Mouse (Mus musculus) retina, adult 2 months (tissue): ENCODE data around the gene Dzip1l.
"Not testable (repeated sequence)": the region's sequence is repeated elsewhere in the genome, so short reads cannot be mapped to it uniquely, and the experiment has no call there.

Experiments
- DNase-seq: peaks from one replicate; pipeline ENCODE4 v3.0.0-alpha.2; 2012; ENCODE audit warnings: low read depth, low spot score

Gene Dzip1l

DNA sequence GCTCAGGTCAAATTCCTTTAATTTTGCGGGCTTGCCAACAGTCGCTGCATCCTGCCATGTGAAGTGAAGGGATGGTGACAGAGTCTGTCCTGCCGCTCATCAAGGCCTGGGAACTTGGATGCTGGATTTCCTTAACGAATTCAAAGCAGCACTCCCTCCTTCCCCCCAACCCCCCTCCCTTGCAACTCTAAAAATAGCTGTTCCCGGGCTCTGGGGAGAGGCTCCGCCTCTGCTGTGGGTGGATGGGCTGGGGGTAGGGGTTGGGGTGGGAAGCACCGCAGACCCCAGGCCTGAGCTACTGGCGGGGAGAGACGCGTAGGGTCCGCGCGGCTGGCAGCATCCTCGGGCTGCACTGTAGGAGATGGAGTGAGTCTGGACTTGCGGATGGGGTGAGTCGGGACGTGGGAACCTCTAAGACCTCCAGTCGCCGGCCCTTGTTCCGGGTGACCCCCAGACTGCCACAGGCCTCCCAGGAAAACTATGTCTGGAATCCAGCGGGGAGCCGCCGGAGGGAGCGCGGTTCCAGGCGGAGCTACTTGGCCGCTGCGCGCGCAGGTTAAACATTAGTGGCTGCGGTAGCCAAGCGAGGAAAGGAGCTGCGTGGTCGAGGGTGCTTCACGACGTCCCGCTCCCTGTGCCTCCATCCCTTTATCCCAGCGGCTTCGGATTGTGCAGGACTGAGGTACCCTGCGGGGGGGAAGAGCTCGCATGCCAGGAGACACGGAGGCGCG, at the start of gene Dzip1l:
TSS of gene Dzip1l (plus strand) at position 216 of the 731 bp plus-strand sequence.
- DNase-seq = peak; percentile 15

GRCm38 (mm10) chr9:99580655-99581054, 48.6 kb upstream of the Dzip1l start:
- no peak for DNase-seq

DNA sequence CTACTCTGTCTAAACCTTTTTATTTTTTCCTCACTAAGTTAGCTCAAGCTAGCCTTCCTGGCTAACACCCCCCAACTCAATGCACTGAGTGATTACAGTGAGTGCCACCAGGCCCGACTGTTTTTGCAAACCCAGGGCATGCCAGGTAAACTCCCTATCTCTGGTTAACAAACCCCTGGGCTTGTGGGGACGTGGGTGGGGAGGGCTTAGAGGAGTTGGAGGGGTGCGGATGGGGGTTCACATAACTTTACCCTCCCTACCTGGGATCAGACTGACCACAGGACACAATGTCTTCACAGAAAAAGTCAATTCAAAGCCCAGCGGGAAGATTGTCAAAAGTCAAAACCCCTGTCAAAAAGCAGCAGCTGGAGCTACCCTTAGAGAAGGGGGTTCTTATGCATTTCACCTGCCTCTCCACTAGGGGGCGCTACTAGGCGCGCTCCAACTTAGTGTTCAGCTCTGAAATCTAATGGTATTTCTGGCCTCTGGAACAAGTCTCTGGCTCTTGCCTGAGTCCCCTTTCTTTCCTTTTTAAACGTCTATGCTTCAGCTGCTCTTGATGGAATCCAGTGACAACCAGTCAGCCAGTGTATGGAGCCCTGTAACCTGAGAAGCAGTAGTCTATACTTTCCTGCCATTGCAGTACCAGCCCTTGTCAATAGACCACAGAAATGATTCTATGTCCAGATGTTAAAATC, 41.6 kb upstream of the Dzip1l start:
- no peak for DNase-seq

DNA sequence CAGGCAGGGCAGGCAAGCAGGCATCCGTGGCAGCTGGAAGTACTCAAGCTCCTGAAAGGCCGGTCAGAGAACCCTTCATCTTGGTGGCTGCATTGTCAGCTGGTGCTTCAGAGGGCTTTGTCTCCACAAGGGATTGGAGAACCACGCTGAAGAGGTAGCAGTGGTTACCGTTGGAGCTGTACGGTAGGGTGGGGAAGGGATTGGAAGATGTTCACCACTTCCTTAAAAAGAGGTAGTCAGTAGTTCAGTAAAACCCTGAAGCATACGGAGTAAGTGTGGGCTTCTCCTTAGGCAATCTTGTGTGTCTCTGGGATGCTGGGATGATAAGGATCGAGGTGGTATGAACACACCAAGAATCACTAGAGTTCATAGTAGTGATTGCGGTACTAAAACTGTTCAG, 38.2 kb upstream of the Dzip1l start:
- DNase-seq = no peak

- not testable (repeated sequence) for DNase-seq
Measured at GRCm38 (mm10) chr9:99599127-99599526, 30.2 kb upstream of the Dzip1l start.

GRCm38 (mm10) chr9:99603566-99603965, 25.7 kb upstream of the Dzip1l start:
- DNase-seq = no peak

DNA sequence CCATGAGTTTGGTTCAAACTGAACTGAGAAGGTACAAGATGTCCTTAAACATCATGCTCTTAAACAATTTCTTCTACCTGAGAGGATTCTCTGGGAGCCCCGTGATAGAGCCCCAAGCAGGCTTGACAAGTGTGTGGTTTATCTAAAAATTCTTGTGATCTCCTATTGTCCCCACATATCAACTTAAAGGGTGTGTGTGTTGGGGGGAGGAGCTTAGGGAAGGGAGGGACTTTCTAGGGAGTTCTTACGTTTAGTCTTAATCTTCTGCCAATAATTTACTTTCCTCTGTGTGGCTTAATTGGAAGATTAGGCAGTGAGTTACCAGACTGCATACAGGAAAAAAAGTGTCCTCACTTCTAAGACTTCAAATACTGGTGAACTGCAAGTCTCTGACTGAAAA, 17.1 kb upstream of the Dzip1l start, which contains the start of gene A4gnt:
TSS of gene A4gnt (plus strand) at position 301 of the 400 bp plus-strand sequence.
- no peak for DNase-seq

GRCm38 (mm10) chr9:99619688-99620087, 9.6 kb upstream of the Dzip1l start:
- no peak for DNase-seq

DNA sequence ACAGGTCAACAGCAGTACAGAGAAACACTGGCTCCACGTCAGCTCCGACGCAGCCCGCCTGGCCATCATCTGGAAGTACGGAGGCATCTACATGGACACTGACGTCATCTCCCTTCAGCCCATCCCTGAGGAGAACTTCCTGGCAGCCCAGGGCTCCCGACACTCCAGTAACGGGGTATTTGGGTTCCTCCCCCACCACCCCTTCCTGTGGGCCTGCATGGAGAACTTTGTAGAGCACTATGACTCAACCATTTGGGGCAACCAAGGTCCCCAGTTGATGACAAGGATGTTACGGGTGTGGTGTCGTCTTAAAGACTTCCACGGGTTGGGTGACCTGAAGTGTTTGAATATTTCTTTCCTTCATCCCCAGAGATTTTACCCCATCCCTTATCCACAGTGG, 9.1 kb upstream of the Dzip1l start:
- DNase-seq = no peak

DNA sequence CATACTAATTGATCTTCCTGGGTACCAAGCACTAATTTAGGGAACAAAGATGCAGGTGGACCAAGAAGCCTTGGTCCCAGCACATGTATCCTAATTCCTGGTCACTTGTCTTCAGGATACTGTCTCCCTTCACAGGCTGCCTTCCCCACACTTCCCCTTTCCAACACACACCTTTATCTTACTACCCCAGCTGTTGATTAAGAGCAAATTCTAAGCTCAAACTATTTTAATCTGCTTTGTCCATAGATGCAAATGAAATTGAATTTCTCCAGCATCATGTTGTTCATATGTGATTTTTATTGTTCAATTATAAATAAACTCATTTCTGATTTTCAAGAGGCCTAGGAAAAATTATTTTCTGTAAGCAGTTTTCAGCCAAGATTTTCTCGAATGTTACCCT, 7.3 kb upstream of the Dzip1l start:
- DNase-seq = no peak

DNA sequence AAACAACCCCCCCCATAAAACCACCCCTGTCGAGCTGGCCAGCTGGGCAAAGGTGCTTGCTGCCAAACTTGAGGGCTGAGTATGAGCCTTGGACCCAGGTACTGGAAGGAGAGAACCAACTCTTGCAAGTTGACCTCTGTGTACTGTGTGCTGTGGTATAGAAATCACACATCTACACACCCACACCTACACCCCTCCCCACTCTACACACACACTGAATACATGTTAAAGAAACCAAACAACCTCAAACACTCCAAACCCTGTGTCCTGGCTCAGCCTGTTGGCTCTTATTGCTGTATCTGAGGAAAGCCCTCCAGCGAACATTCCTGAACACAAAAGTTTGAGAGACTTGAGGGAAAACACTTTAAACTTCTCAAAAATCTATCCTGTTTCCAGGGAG, 6.3 kb upstream of the Dzip1l start:
- no peak for DNase-seq

GRCm38 (mm10) chr9:99624117-99624516, 5.2 kb upstream of the Dzip1l start:
- DNase-seq = no peak

DNA sequence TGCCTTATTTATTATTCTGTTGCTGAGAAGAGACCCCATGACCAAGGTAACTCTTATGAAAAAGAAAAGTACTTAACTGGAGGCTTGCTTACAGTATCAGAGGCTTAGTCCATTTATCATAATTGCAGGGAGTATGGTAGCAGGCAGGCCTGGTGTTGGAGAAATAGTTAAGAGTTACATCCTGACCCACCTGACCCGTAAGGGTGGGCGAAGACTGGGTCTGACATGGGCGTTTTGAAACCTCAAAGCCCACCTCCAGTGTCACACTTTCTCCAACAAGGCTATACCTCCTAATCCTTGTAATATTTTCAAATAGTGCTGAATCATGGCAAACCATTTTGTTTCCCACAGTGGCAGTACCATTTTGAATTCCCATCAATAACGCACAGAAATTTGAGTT, 715 bp upstream of the Dzip1l start:
- no peak for DNase-seq

GRCm38 (mm10) chr9:99630071-99630470, 775 bp downstream of the Dzip1l start:
- no peak for DNase-seq

GRCm38 (mm10) chr9:99630528-99631125, 1.3 kb downstream of the Dzip1l start:
- DNase-seq = no peak

GRCm38 (mm10) chr9:99631781-99632180, 2.5 kb downstream of the Dzip1l start:
- DNase-seq = no peak

- DNase-seq = no peak
Measured at GRCm38 (mm10) chr9:99632264-99632663, 3.0 kb downstream of the Dzip1l start.

GRCm38 (mm10) chr9:99636776-99637175, 7.5 kb downstream of the Dzip1l start:
- DNase-seq = no peak

DNA sequence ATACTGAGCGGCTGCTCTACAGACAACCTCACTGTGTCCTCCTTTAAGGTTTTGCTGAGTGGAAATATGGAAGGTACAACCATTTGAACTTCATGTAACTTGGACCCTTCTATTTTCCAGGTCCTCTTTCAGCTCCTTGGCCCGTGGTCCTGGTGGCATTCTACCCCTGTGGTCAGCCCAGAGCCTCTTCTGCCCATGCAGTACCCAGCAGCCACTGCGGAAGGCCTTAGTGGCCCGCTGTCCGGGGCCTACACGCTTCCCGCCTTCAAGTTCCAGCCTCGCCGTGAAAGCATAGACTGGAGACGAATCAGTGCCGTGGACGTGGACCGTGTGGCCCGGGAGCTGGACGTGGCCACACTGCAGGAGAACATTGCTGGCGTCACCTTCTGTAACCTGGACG, 7.9 kb downstream of the Dzip1l start:
- DNase-seq = no peak

- DNase-seq = no peak
Measured at GRCm38 (mm10) chr9:99637736-99638135, 8.4 kb downstream of the Dzip1l start.

GRCm38 (mm10) chr9:99639957-99640356, 10.7 kb downstream of the Dzip1l start:
- DNase-seq = no peak

- no peak for DNase-seq
Measured at GRCm38 (mm10) chr9:99645416-99645815, 16.1 kb downstream of the Dzip1l start.

GRCm38 (mm10) chr9:99646102-99646501, 16.8 kb downstream of the Dzip1l start:
- no peak for DNase-seq
